Mouse (Mus musculus) ovary, adult 2 months (tissue): ENCODE results near the gene Abl1. TPM values are rescaled to one million over a fixed set of nuclear protein-coding genes. Genes with fewer than 3 reads are reported as not detected.

ENCODE experiments used
- polyA plus RNA-seq: library from polyadenylated mRNA; depleted of rRNA; stranded (reverse); fragments of >200 nt; gene quantifications from 2 replicates; pipeline ENCODE4 v1.2.3, GENCODE M21; 2012; rRNA removed

Abl1 gene
- 87.9 and 93.1 TPM in 2 replicates for polyA plus RNA-seq

DNA sequence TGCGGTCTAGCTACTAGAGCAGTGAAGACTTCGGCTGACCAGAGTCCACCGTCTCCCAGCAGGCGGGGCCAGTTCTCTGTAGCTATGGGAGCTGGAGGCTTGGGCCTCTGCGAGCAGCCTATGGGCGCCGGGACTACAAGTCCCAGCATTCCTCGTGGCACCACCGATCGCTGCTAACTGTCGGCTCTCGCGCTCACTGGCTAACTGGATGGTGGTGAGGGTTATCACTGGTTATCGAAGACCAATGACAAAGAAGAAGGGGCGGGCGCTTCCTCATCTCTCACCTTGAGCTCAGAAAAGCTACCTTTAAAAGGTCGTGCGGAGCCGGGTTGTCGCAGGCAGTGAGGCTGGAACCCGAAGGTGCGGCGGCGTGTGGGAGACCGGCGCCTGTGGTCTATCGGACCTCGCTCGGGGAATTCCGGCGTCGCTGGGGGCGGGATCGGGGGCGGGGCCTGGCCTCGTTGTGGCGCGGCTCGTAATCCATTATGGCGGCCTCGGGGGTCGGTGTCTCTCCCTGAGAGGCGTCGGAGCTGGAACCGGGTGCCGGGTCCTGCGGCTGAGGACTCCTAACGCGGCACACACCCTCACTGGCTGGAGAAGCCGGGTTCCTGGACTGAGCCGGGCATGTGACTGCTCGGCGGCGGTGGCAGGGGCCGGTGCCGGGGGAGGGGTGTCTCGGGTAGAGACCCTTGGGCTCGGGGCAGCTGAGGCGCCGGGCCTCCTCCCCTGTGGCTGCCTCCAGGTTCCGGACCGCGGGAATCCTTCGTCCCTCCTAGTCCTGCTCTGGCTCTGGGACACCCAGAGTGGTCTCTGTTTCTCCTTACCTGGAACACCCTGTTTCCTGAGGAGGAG lies at the start of gene Abl1:
TSS of gene Abl1 (plus strand) at position 303 of the 852 bp plus-strand sequence.

DNA sequence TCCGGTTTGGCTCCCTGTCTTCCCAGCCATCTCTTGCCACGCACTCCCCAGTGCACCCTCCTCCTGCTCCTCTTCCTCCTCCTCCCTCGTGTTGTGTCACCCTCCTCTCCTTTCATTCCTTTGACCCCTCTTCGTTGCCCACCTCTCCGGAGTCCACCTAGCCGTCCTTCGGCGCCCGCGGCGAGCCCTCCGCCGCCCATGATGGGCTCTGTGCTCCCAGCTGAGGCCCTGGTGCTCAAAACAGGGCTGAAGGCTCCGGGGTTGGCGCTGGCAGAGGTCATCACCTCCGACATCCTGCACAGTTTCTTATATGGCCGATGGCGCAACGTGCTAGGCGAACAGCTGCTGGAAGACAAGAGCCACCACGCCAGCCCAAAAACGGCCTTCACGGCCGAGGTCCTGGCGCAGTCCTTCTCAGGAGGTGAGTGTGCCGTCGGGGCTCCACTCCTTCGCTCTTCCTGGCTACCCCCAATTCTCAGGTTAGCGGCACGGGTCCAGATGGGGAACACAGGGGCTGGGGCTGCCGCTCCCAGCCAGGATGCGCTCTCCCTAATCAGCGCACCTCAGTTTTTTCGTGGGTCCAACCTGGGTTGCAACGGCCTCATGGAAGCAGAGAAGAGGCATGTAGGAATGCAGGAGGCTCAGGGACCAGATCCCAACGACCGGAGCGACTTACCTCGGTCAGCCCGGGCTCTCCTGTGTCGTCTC lies 48.1 kb upstream of the Abl1 start, which contains the start of gene Prdm12:
TSS of gene Prdm12 (plus strand) at position 137 of the 708 bp plus-strand sequence.

DNA sequence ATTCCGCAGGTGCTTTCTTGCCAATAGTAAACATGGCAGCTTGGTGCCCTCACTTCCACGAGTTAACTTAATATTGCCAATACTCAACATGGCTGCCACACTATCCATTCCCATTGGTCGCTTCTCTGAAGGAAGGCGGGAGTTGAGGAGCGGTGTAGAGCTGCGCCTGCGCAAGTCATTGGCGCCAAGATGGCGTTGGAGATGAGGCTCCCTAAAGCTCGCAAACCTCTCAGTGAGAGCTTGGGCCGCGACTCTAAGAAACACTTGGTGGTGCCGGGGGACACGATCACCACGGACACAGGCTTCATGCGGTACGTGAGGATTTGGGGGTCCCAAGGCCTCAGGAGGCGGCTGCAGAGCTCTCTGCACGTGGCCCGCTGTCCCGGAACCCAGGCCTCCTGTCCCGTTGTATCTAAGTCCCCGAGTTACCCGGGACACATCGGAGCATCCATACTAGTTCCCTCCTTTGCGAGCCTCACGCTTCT lies 17.6 kb upstream of the Abl1 start, which contains the start of gene Exosc2:
TSS of gene Exosc2 (plus strand) at position 165 of the 485 bp plus-strand sequence.

DNA sequence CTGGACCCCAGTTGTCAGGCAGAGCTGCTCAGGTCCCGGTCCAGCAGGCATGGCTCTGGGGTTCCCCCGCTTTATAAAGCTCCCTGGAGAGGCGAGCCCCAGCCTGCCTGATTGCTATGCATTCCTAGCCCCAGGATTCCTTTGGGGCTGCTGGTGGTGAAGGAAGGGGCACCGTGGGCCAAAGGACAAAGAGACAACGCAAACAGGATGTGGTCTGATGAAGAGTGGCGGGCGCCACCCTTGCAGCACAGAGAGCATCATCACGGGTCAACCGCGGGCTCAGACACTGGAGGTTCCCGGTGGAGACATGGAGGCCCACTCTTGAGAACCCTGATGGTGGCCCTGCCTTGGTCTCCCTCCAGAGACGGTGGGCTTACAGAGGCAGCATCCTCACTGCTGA lies 122.3 kb downstream of the Abl1 start, which contains the start of gene Qrfp:
TSS of gene Qrfp (minus strand) at position 137 of the 400 bp plus-strand sequence.

DNA sequence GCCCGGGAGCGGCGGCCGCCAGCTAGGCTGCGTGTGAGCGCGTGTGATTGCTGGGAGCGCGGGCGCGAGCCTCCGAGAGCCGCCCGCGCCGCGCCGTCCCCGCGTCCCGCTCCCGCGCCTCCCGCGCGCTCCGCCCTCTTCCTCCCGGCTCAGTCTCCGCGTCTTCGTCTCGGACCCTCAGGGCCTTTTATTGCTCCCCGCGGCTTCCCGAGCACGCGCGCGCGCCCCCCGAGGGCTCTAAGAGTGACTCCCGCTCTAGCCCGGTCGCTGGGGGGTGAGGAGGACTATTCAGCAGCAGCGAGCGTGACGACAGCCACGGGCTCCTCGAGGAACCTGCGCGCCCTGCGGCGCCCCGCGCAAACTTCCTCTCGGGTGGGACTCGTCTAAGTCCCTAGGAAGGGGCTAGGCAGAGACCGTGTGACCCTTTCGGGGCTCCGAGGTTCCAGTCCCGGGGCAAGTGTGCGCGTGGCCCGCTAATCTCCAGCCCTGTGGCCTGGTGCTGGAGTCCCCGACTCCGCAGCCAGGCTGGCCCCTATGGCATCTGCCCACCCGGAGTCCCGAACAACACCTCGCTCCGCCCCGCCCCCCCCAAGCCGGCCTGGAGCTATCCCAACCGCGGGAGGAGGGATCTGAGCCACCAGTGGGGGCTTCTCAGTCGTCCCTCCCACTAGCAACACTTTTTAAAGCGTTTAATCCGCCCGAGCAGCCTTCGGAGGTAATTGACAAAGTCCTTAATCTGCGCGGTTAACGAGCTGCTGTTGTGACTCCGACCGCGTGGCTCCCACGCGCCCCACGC lies 157.9 kb downstream of the Abl1 start, which contains the start of gene Fibcd1:
TSS of gene Fibcd1 (minus strand) at position 110 of the 796 bp plus-strand sequence.

Other genes with a start within 250 kb of the Abl1 start
- 25.1 and 38.0 TPM in 2 replicates for gene Ass1, start 218.2 kb upstream of the Abl1 start, polyA plus RNA-seq
- gene Fubp3, start 115.7 kb upstream of the Abl1 start, polyA plus RNA-seq, result 59.8 and 64.0 TPM in 2 replicates
- gene Prdm12, start 48.3 kb upstream of the Abl1 start, polyA plus RNA-seq, result not detected in 2 replicates
- gene Exosc2, start 17.7 kb upstream of the Abl1 start, polyA plus RNA-seq, result 9.2 and 15.8 TPM in 2 replicates
- not detected in 2 replicates for gene Qrfp, start 122.2 kb downstream of the Abl1 start, polyA plus RNA-seq
- 0.05 and 0.08 TPM in 2 replicates for gene Fibcd1, start 157.6 kb downstream of the Abl1 start, polyA plus RNA-seq
- gene Lamc3, start 198.9 kb downstream of the Abl1 start, polyA plus RNA-seq, result 57.0 and 63.8 TPM in 2 replicates